Mouse (Mus musculus) heart, embryonic 10.5 days (tissue): ENCODE results near the gene Sfta2. TPM values are rescaled to one million over a fixed set of nuclear protein-coding genes. Genes with fewer than 3 reads are reported as not detected.

Source experiments
- DNase-seq: peaks from one replicate; pipeline ENCODE4 v3.0.0-alpha.2; 2017; ENCODE audit warnings: low spot score
- H3K27ac ChIP-seq: fragments of 300-500 bp; sonication (generic); 2 replicates; pipeline ENCODE4 v1.5.1; 2016; ENCODE audit warnings: mild to moderate bottlenecking
- H3K27me3 ChIP-seq: fragments of 300-500 bp; sonication (generic); 2 replicates; pipeline ENCODE4 v1.6.1; 2016; ENCODE audit warnings: mild to moderate bottlenecking; ENCODE audit not compliant: poor library complexity, insufficient read depth, severe bottlenecking
- H3K36me3 ChIP-seq: fragments of 300-500 bp; sonication (generic); 2 replicates; pipeline ENCODE4 v1.6.1; 2016; ENCODE audit warnings: mild to moderate bottlenecking, moderate library complexity
- H3K4me1 ChIP-seq: fragments of 300-500 bp; sonication (generic); 2 replicates; pipeline ENCODE4 v1.6.1; 2016; ENCODE audit warnings: mild to moderate bottlenecking
- H3K4me3 ChIP-seq: fragments of 300-500 bp; sonication (generic); 2 replicates; pipeline ENCODE4 v1.5.1; 2016; ENCODE audit warnings: mild to moderate bottlenecking, moderate library complexity
- H3K9me3 ChIP-seq: fragments of 300-500 bp; sonication (generic); 2 replicates; pipeline ENCODE4 v1.6.1; 2016; ENCODE audit warnings: mild to moderate bottlenecking, moderate library complexity
- WGBS: fragments of 180-500 bp; shearing (Covaris S2); methylation state at CpG from one replicate; pipeline ENCODE4 v1.1.7; 2016; 5-methylcytosine and 5-hydroxymethylcytosine counted together
- polyA plus RNA-seq: library from polyadenylated mRNA; unstranded; fragments of >200 nt; fragmentation: Nextera tagmentation; extraction: Ambion mirVana; gene quantifications from 2 replicates; pipeline ENCODE4 v1.2.1, GENCODE M21; 2016

Gene Sfta2
- polyA plus RNA-seq, 1 experiment from 2014 or later: not detected

GRCm38 (mm10) chr17:35691811-35692210 lies 90.5 kb downstream of the Sfta2 start:
- Histone ChIP-seq H3K4me3 (no peak overlapping the region), H3K36me3 (peaks cover 84% of the 10 kb centered on the region), H3K27ac (no peak overlapping the region), H3K4me1 (peaks cover 6% of the 10 kb centered on the region), H3K27me3 (no peaks in the 10 kb centered on the region), H3K9me3 (no peaks in the 10 kb centered on the region; the same call in 1 of the 2 replicates)
- 65% methylated on average over 4 of the region's 4 CpGs for WGBS
- no peak for DNase-seq

GRCm38 (mm10) chr17:35692368-35692767 lies 91.0 kb downstream of the Sfta2 start:
- no peak for DNase-seq
- Histone ChIP-seq H3K27me3 (0 out of 2 replicates have a peak, but pooled peaks cover 4% of the 10 kb centered on the region), H3K9me3 (no peaks in the 10 kb centered on the region; the same call in 1 of the 2 replicates), H3K4me1 (peaks cover 11% of the 10 kb centered on the region), H3K27ac (no peak overlapping the region), H3K36me3 (peaks cover 78% of the 10 kb centered on the region), H3K4me3 (no peak overlapping the region)
- 82% methylated on average over 4 of the region's 4 CpGs for WGBS

GRCm38 (mm10) chr17:35693906-35694305 lies 92.6 kb downstream of the Sfta2 start:
- DNase-seq: no peak
- Histone ChIP-seq H3K27me3 (peaks cover 11% of the 10 kb centered on the region; the same call in 1 of the 2 replicates), H3K4me3 (no peak overlapping the region), H3K36me3 (peaks cover 63% of the 10 kb centered on the region), H3K9me3 (no peaks in the 10 kb centered on the region; the same call in 1 of the 2 replicates), H3K27ac (no peak overlapping the region), H3K4me1 (peaks cover 24% of the 10 kb centered on the region)
- WGBS: 85% methylated on average over 5 of the region's 5 CpGs

- 93% methylated on average over 2 of the region's 2 CpGs for WGBS
- H3K9me3 ChIP-seq: no peaks in the 10 kb centered on the region; the same call in 1 of the 2 replicates
- peaks cover 34% of the 10 kb centered on the region for H3K4me1 ChIP-seq
- H3K4me3 ChIP-seq: no peak overlapping the region
- no peak overlapping the region for H3K27ac ChIP-seq
- H3K36me3 ChIP-seq: peaks cover 57% of the 10 kb centered on the region
- DNase-seq: no peak
- H3K27me3 ChIP-seq: peaks cover 22% of the 10 kb centered on the region
Observed at GRCm38 (mm10) chr17:35695289-35695688, 93.9 kb downstream of the Sfta2 start.

- no peak for DNase-seq
- H3K27me3 ChIP-seq: peaks cover 33% of the 10 kb centered on the region
- H3K27ac ChIP-seq: peak overlapping the region; percentile 89; the same call in 1 of the 2 replicates
- H3K9me3 ChIP-seq: no peaks in the 10 kb centered on the region; the same call in 1 of the 2 replicates
- H3K36me3 ChIP-seq: peaks cover 43% of the 10 kb centered on the region
- 0 out of 2 replicates have a peak overlapping the region, but pooled peaks have one; percentile 5 for H3K4me3 ChIP-seq
- WGBS: 66% methylated on average over 6 of the region's 6 CpGs
- H3K4me1 ChIP-seq: peaks cover 37% of the 10 kb centered on the region
Observed at GRCm38 (mm10) chr17:35696691-35697090, 95.3 kb downstream of the Sfta2 start.

- Histone ChIP-seq H3K4me1 (peaks cover 42% of the 10 kb centered on the region), H3K27ac (peak overlapping the region; percentile 89), H3K4me3 (peak overlapping the region; percentile 56), H3K27me3 (peaks cover 40% of the 10 kb centered on the region), H3K9me3 (no peaks in the 10 kb centered on the region; the same call in 1 of the 2 replicates), H3K36me3 (peaks cover 36% of the 10 kb centered on the region)
- 14% methylated on average over 1 of the region's 1 CpGs for WGBS
- DNase-seq: no peak
Observed at GRCm38 (mm10) chr17:35697429-35697758, 96.0 kb downstream of the Sfta2 start.

GRCm38 (mm10) chr17:35697759-35698500 lies 96.6 kb downstream of the Sfta2 start:
- peaks cover 48% of the 10 kb centered on the region for H3K4me1 ChIP-seq
- no peak for DNase-seq
- peaks cover 44% of the 10 kb centered on the region for H3K27me3 ChIP-seq
- H3K36me3 ChIP-seq: peaks cover 30% of the 10 kb centered on the region
- H3K27ac ChIP-seq: peak overlapping the region; percentile 89
- no peaks in the 10 kb centered on the region; the same call in 1 of the 2 replicates for H3K9me3 ChIP-seq
- H3K4me3 ChIP-seq: peak overlapping the region; percentile 56
- 3% methylated on average over 16 of the region's 16 CpGs for WGBS

GRCm38 (mm10) chr17:35698501-35698883 lies 97.1 kb downstream of the Sfta2 start:
- H3K27me3 ChIP-seq: peaks cover 45% of the 10 kb centered on the region
- peaks cover 25% of the 10 kb centered on the region for H3K36me3 ChIP-seq
- H3K4me1 ChIP-seq: peaks cover 51% of the 10 kb centered on the region
- no peak for DNase-seq
- no peaks in the 10 kb centered on the region; the same call in 1 of the 2 replicates for H3K9me3 ChIP-seq
- H3K27ac ChIP-seq: peak overlapping the region; percentile 89
- peak overlapping the region; percentile 56 for H3K4me3 ChIP-seq
- WGBS: 21% methylated on average over 5 of the region's 5 CpGs

- Histone ChIP-seq H3K4me1 (peaks cover 66% of the 10 kb centered on the region), H3K9me3 (no peaks in the 10 kb centered on the region; the same call in 1 of the 2 replicates), H3K4me3 (peak overlapping the region; percentile 87), H3K27ac (peak overlapping the region; percentile 96), H3K36me3 (peaks cover 20% of the 10 kb centered on the region), H3K27me3 (peaks cover 52% of the 10 kb centered on the region)
- WGBS: 2% methylated on average over 19 of the region's 19 CpGs
- no peak for DNase-seq
Observed at GRCm38 (mm10) chr17:35699919-35700318, 98.6 kb downstream of the Sfta2 start.

Other genes starting within 250 kb of the Sfta2 start
- 1.8 and 2.1 TPM in 2 replicates for gene H2-Q4, start 221.9 kb upstream of the Sfta2 start, polyA plus RNA-seq
- gene H2-Q6, start 176.7 kb upstream of the Sfta2 start, polyA plus RNA-seq: 0.17 and 4.9 TPM in 2 replicates
- 2.2 and 12.2 TPM in 2 replicates for gene H2-Q7, start 162.4 kb upstream of the Sfta2 start, polyA plus RNA-seq
- gene H2-Q10, start 131.5 kb upstream of the Sfta2 start, polyA plus RNA-seq: 0.25 and 4.7 TPM in 2 replicates
- 0.09 TPM in 1 of 2 replicates, not detected in the other for gene Pou5f1, start 95.5 kb upstream of the Sfta2 start, polyA plus RNA-seq
- gene Tcf19, start 84.7 kb upstream of the Sfta2 start, polyA plus RNA-seq: 43.1 and 43.8 TPM in 2 replicates
- 17.2 and 17.9 TPM in 2 replicates for gene Cchcr1, start 84.4 kb upstream of the Sfta2 start, polyA plus RNA-seq
- gene Psors1c2, start 68.3 kb upstream of the Sfta2 start, polyA plus RNA-seq: 0.81 and 1.1 TPM in 2 replicates
- 0.20 and 0.63 TPM in 2 replicates for gene Cdsn, start 49.4 kb upstream of the Sfta2 start, polyA plus RNA-seq
- gene 2300002M23Rik, start 34.1 kb upstream of the Sfta2 start, polyA plus RNA-seq: not detected in 2 replicates
- gene Gm9573, start 25.1 kb downstream of the Sfta2 start, polyA plus RNA-seq: not detected in 2 replicates
- 0.52 and 0.60 TPM in 2 replicates for gene Mucl3, start 42.1 kb downstream of the Sfta2 start, polyA plus RNA-seq
- 17.5 and 18.6 TPM in 2 replicates for gene Vars2, start 66.0 kb downstream of the Sfta2 start, polyA plus RNA-seq
- gene Gtf2h4, start 72.2 kb downstream of the Sfta2 start, polyA plus RNA-seq: 34.7 and 43.5 TPM in 2 replicates
- gene Ddr1, start 103.1 kb downstream of the Sfta2 start, polyA plus RNA-seq: 109 and 158 TPM in 2 replicates
- 13.2 and 16.8 TPM in 2 replicates for gene Ier3, start 220.1 kb downstream of the Sfta2 start, polyA plus RNA-seq
- gene Flot1, start 221.7 kb downstream of the Sfta2 start, polyA plus RNA-seq: 66.2 and 71.7 TPM in 2 replicates
- gene Tubb5, start 236.8 kb downstream of the Sfta2 start, polyA plus RNA-seq: 911 and 1,091 TPM in 2 replicates
- gene Mdc1, start 240.0 kb downstream of the Sfta2 start, polyA plus RNA-seq: 25.3 and 29.1 TPM in 2 replicates